30 mouse cellular contexts compared by ENCODE assay signal in genomic region chr8:8532907-8533306, GRCm38 (mm10).
DNase-seq lines count a peak whose midpoint lies in the region; ATAC-seq and TF ChIP-seq lines count a peak whose summit lies in the region.
"Had no signal": no experiment of that assay in that cellular context is flagged by ENCODE, and none has a peak within 500 bp of the region (broad histone marks: within the 10 kb centered on the region; RNA-seq: fewer than 3 reads in every experiment).

No protein-coding gene starts in this region.

- no peaks in the 10 kb centered on the region for H3K36me3 ChIP-seq in C2C12 (ENCODE audit: control insufficient read depth, insufficient read depth)
- H3K36me3 ChIP-seq in hindbrain, embryonic 13.5 days = no peaks in the 10 kb centered on the region
- no peaks in the 10 kb centered on the region for H3K36me3 ChIP-seq in forebrain, embryonic 14.5 days (ENCODE audit: control insufficient read depth, insufficient read depth, low read length)
- H3K36me3 ChIP-seq: embryonic facial prominence, embryonic 10.5 days; embryonic facial prominence, embryonic 15.5 days; G1E; heart, embryonic 13.5 days; intestine, embryonic 15.5 days; midbrain, embryonic 10.5 days; midbrain, embryonic 15.5 days had no signal

- H3K9me3 ChIP-seq in hindbrain, embryonic 13.5 days = no peaks in the 10 kb centered on the region
- H3K9me3 ChIP-seq in forebrain, embryonic 14.5 days (replicated peaks; ENCODE audit: control insufficient read depth, low read length) = no peaks in the 10 kb centered on the region
- H3K9me3 ChIP-seq: embryonic facial prominence, embryonic 10.5 days; embryonic facial prominence, embryonic 15.5 days; forebrain, embryonic 13.5 days; G1E; heart, embryonic 13.5 days; intestine, embryonic 15.5 days; midbrain, embryonic 10.5 days; midbrain, embryonic 15.5 days had no signal

- H3K4me3 ChIP-seq in C2C12 (ENCODE audit: insufficient read depth, poor library complexity, severe bottlenecking) = no peak overlapping the region
- no peak overlapping the region for H3K4me3 ChIP-seq in hindbrain, embryonic 13.5 days
- no peak overlapping the region for H3K4me3 ChIP-seq in forebrain, embryonic 14.5 days (ENCODE audit: low read depth, low read length)
- H3K4me3 ChIP-seq: embryonic facial prominence, embryonic 10.5 days; embryonic facial prominence, embryonic 15.5 days; forebrain, embryonic 13.5 days; heart, embryonic 13.5 days; intestine, embryonic 15.5 days; midbrain, embryonic 10.5 days; midbrain, embryonic 15.5 days had no signal

- no peak overlapping the region for H3K4me2 ChIP-seq in hindbrain, embryonic 13.5 days
- no peak overlapping the region for H3K4me2 ChIP-seq in forebrain, embryonic 14.5 days (ENCODE audit: low read length)
- H3K4me2 ChIP-seq: embryonic facial prominence, embryonic 15.5 days; forebrain, embryonic 13.5 days; heart, embryonic 13.5 days; intestine, embryonic 15.5 days; midbrain, embryonic 15.5 days had no signal

- TF ChIP-seq CTCF in C2C12 (IDR thresholded peaks at IDR 0.05; ENCODE audit: control insufficient read depth, insufficient read depth, insufficient read length) = no peak

- ATAC-seq in hindbrain, embryonic 13.5 days (ENCODE audit: low FRiP score) = no peak
- no peak for ATAC-seq in forebrain, embryonic 14.5 days
- no peak for ATAC-seq in megakaryocyte, adult 5-6 weeks (ENCODE audit: poor library complexity, severe bottlenecking)
- ATAC-seq: forebrain, embryonic 13.5 days; hindbrain, postnatal 0 days; intestine, embryonic 15.5 days; midbrain, embryonic 15.5 days; Patski had no signal

- DNase-seq in adrenal gland, adult 2 months = peak; percentile 51
- peak; percentile 59 to 71 for DNase-seq in adrenal gland, postnatal 36 days
- peak; percentile 31 for DNase-seq in retina, embryonic 14.5 days (ENCODE audit: low spot score)
- no peak for DNase-seq in forebrain, embryonic 14.5 days (ENCODE audit: low spot score)
- DNase-seq: cerebellum, adult 2 months; cerebellum, postnatal 14 days; gastrocnemius, postnatal 14 days; heart, adult 18-20 months; heart, postnatal 10 days; kidney, adult 2 months; kidney, postnatal 4 days; liver; lung, adult 2 months; lung, postnatal 10 days; thymus, postnatal 14 days had no signal

- WGBS in hindbrain, embryonic 13.5 days = 84% methylated on average over 5 of the region's 5 CpGs
- 86% methylated on average over 5 of the region's 5 CpGs for WGBS in forebrain, embryonic 14.5 days

- no peak overlapping the region for H3K9ac ChIP-seq in hindbrain, embryonic 13.5 days
- H3K9ac ChIP-seq in forebrain, embryonic 14.5 days (ENCODE audit: low read length) = no peak overlapping the region
- H3K9ac ChIP-seq: embryonic facial prominence, embryonic 15.5 days; forebrain, embryonic 13.5 days; heart, embryonic 13.5 days; intestine, embryonic 15.5 days; liver, embryonic 14.5 days; midbrain, embryonic 15.5 days had no signal

- H3K27me3 ChIP-seq in C2C12 (ENCODE audit: control insufficient read depth, insufficient read depth, insufficient read length) = no peaks in the 10 kb centered on the region
- no peaks in the 10 kb centered on the region for H3K27me3 ChIP-seq in hindbrain, embryonic 13.5 days
- H3K27me3 ChIP-seq in forebrain, embryonic 14.5 days (replicated peaks; ENCODE audit: control insufficient read depth, insufficient read depth, low read length) = no peaks in the 10 kb centered on the region
- H3K27me3 ChIP-seq: embryonic facial prominence, embryonic 15.5 days; forebrain, embryonic 13.5 days; heart, embryonic 13.5 days; intestine, embryonic 15.5 days; Patski had no signal

- H3K27ac ChIP-seq in hindbrain, embryonic 13.5 days = no peak overlapping the region
- H3K27ac ChIP-seq in forebrain, embryonic 14.5 days (ENCODE audit: low read depth, low read length) = no peak overlapping the region
- H3K27ac ChIP-seq: embryonic facial prominence, embryonic 10.5 days; embryonic facial prominence, embryonic 15.5 days; forebrain, embryonic 13.5 days; heart, embryonic 13.5 days; hindbrain, postnatal 0 days; intestine, embryonic 15.5 days; liver, embryonic 14.5 days; macrophage; midbrain, embryonic 10.5 days; midbrain, embryonic 15.5 days had no signal

- H3K79me2 ChIP-seq in C2C12 (ENCODE audit: control insufficient read depth, insufficient read depth) = no peaks in the 10 kb centered on the region

- no peaks in the 10 kb centered on the region for H3K4me1 ChIP-seq in hindbrain, embryonic 13.5 days (replicated peaks)
- H3K4me1 ChIP-seq in forebrain, embryonic 14.5 days (ENCODE audit: control insufficient read depth, insufficient read depth, low read length) = no peaks in the 10 kb centered on the region
- H3K4me1 ChIP-seq: embryonic facial prominence, embryonic 15.5 days; heart, embryonic 13.5 days; intestine, embryonic 15.5 days; midbrain, embryonic 15.5 days had no signal

- no peaks in the 10 kb centered on the region for H3K79me3 ChIP-seq in C2C12 (ENCODE audit: low read depth)

- H3ac ChIP-seq in C2C12 (ENCODE audit: control insufficient read depth, insufficient read length, low read depth) = no peak overlapping the region

TF ChIP-seq in C2C12, 6 proteins besides CTCF, POLR2A, EP300 and RAD21:
- TF ChIP-seq MYOD1 (IDR thresholded peaks at IDR 0.05; ENCODE audit: control insufficient read depth, insufficient read length, low read depth) (peak; percentile 50), MAX (IDR thresholded peaks at IDR 0.05) (no peak)
